Mouse (Mus musculus): ENCODE measurements around the gene Med1. TPM values are rescaled to one million over a fixed set of nuclear protein-coding genes. Genes with fewer than 3 reads are reported as not detected.

Gene Med1
- polyA plus RNA-seq, 1 experiment from 2014 or later, result 62.9 TPM

DNA sequence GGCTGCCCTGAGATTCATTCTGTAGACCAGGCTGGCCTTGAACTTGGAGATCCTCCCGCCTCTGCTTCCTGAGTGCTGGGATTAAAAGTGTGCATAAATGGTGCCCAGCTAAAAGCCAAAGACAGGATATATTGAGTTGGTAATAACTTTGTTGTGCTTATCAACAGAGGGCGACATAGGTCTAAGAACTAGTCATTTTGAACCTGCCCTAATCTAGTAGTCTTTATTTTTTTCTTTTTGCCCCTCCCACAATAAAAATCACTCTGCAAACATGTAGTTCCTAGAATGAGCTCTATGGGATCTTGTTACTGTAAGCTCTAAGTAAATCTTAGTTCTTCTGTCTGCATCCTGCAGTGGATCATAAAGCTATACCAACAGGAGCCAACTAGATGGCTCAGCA lies 50.5 kb downstream of the Med1 start:
- WGBS, result 88% methylated on average over 2 of the region's 2 CpGs
- no peak for ATAC-seq (ENCODE audit: low FRiP score, low read depth)
- Histone ChIP-seq H3K4me2 (replicated peaks) (no peak overlapping the region), H3K9me3 (no peaks in the 10 kb centered on the region), H3K27ac (no peak overlapping the region), H3K36me3 (peaks cover 3% of the 10 kb centered on the region; the same call in 1 of the 2 replicates), H3K4me3 (no peak overlapping the region), H3K27me3 (replicated peaks) (no peaks in the 10 kb centered on the region), H3K9ac (no peak overlapping the region), H3K4me1 (peaks cover 9% of the 10 kb centered on the region)

GRCm38 (mm10) chr11:98138894-98139293 lies 54.2 kb downstream of the Med1 start:
- H3K4me1 ChIP-seq, result peaks cover 5% of the 10 kb centered on the region; the same call in 1 of the 2 replicates
- H3K9me3 ChIP-seq, result no peaks in the 10 kb centered on the region
- no peak overlapping the region for H3K27ac ChIP-seq
- no peaks in the 10 kb centered on the region for H3K27me3 ChIP-seq (replicated peaks)
- H3K9ac ChIP-seq, result no peak overlapping the region
- no peak for ATAC-seq (ENCODE audit: low FRiP score, low read depth)
- no peak overlapping the region for H3K4me2 ChIP-seq (replicated peaks)
- H3K4me3 ChIP-seq, result no peak overlapping the region
- H3K36me3 ChIP-seq, result peaks cover 3% of the 10 kb centered on the region; the same call in 1 of the 2 replicates
- 85% methylated on average over 7 of the region's 7 CpGs for WGBS

DNA sequence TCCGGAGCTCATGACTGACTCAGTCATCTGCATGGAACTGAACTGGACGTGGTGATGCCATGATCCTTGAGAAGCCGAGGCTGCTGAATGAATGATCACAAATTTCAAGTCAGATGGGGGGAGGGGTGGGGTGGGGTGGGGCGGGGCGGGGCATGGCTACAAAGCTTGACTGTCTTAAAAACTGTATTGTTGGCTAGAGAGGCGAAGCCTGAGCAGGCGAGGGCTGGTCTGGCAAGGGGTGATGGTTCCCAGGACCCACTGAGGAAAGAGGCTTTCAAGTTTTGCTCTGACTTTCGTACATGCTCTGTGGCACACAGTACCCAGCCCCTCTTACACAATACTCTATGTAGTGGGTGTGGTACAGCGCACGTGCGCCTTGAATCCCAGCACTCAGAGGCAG lies 55.3 kb downstream of the Med1 start:
- ATAC-seq (ENCODE audit: low FRiP score, low read depth), result no peak
- Histone ChIP-seq H3K4me2 (replicated peaks) (no peak overlapping the region), H3K9me3 (no peaks in the 10 kb centered on the region), H3K27me3 (replicated peaks) (no peaks in the 10 kb centered on the region), H3K9ac (no peak overlapping the region), H3K27ac (no peak overlapping the region), H3K4me1 (peaks cover 5% of the 10 kb centered on the region; the same call in 1 of the 2 replicates), H3K4me3 (no peak overlapping the region), H3K36me3 (peaks cover 3% of the 10 kb centered on the region; the same call in 1 of the 2 replicates)
- 94% methylated on average over 11 of the region's 11 CpGs for WGBS

GRCm38 (mm10) chr11:98134951-98135350 lies 58.1 kb downstream of the Med1 start:
- WGBS, result 65% methylated on average over 4 of the region's 4 CpGs
- Histone ChIP-seq H3K27ac (no peak overlapping the region), H3K27me3 (replicated peaks) (no peaks in the 10 kb centered on the region), H3K4me3 (no peak overlapping the region), H3K9ac (no peak overlapping the region), H3K36me3 (no peaks in the 10 kb centered on the region), H3K4me2 (replicated peaks) (no peak overlapping the region), H3K9me3 (no peaks in the 10 kb centered on the region), H3K4me1 (peaks cover 5% of the 10 kb centered on the region; the same call in 1 of the 2 replicates)
- no peak for ATAC-seq (ENCODE audit: low FRiP score, low read depth)

- no peaks in the 10 kb centered on the region for H3K4me1 ChIP-seq
- no peak overlapping the region for H3K27ac ChIP-seq
- no peak overlapping the region for H3K4me3 ChIP-seq
- 91% methylated on average over 5 of the region's 5 CpGs for WGBS
- no peaks in the 10 kb centered on the region for H3K9me3 ChIP-seq
- H3K4me2 ChIP-seq (replicated peaks), result no peak overlapping the region
- H3K27me3 ChIP-seq (replicated peaks), result no peaks in the 10 kb centered on the region
- no peak for ATAC-seq (ENCODE audit: low FRiP score, low read depth)
- H3K9ac ChIP-seq, result no peak overlapping the region
- H3K36me3 ChIP-seq, result peaks cover 26% of the 10 kb centered on the region
These were observed 69.7 kb downstream of the Med1 start for GRCm38 (mm10) chr11:98123424-98123823.

- Histone ChIP-seq H3K4me1 (no peaks in the 10 kb centered on the region), H3K9ac (no peak overlapping the region), H3K27me3 (replicated peaks) (no peaks in the 10 kb centered on the region), H3K27ac (no peak overlapping the region), H3K4me3 (no peak overlapping the region), H3K36me3 (peaks cover 47% of the 10 kb centered on the region), H3K9me3 (no peaks in the 10 kb centered on the region), H3K4me2 (replicated peaks) (no peak overlapping the region)
- WGBS, result 90% methylated on average over 1 of the region's 1 CpGs
- no peak for ATAC-seq (ENCODE audit: low FRiP score, low read depth)
These were observed 78.7 kb downstream of the Med1 start for GRCm38 (mm10) chr11:98114363-98114762.

GRCm38 (mm10) chr11:98113504-98113903 lies 79.6 kb downstream of the Med1 start:
- Histone ChIP-seq H3K4me3 (no peak overlapping the region), H3K27ac (no peak overlapping the region), H3K4me2 (replicated peaks) (no peak overlapping the region), H3K4me1 (no peaks in the 10 kb centered on the region), H3K36me3 (peaks cover 50% of the 10 kb centered on the region), H3K9ac (no peak overlapping the region), H3K27me3 (replicated peaks) (no peaks in the 10 kb centered on the region), H3K9me3 (no peaks in the 10 kb centered on the region)
- 81% methylated on average over 4 of the region's 4 CpGs for WGBS
- no peak for ATAC-seq (ENCODE audit: low FRiP score, low read depth)

DNA sequence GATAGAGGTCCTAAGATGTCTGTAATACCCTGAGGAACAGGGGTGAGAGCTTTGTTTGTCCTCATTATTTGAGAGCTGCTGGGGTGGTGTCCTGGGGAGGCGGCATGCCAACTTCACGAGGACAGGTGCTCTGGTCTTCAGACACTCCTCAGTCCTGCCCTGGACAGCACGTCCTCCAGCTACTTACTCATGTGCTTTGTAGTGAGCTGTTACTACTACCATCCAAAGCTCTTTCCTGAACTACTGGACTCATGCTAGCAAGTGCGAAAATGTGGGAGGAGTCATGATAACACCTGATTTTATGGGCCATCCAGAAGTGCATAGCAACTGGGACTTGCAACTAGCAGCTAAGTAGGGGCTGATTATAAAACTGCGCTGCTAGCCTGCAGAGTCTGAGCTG lies 83.4 kb downstream of the Med1 start:
- Histone ChIP-seq H3K9me3 (no peaks in the 10 kb centered on the region), H3K9ac (no peak overlapping the region), H3K4me2 (replicated peaks) (no peak overlapping the region), H3K36me3 (peaks cover 70% of the 10 kb centered on the region), H3K27me3 (replicated peaks) (no peaks in the 10 kb centered on the region), H3K4me1 (no peaks in the 10 kb centered on the region), H3K27ac (no peak overlapping the region), H3K4me3 (no peak overlapping the region)
- no peak for ATAC-seq (ENCODE audit: low FRiP score, low read depth)
- WGBS, result 87% methylated on average over 5 of the region's 5 CpGs

Small RNAs within 50 kb of the gene (microRNA-seq; reads per million reads assigned to microRNA genes)
- not detected for gene Gm27399

Other genes starting within 250 kb of the Med1 start
- gene Plxdc1, start 206.8 kb downstream of the Med1 start, polyA plus RNA-seq (2016; fragmentation: Nextera tagmentation; extraction: Ambion mirVana), result 0.24 and 0.68 TPM in 2 replicates
- 6.8 and 8.6 TPM in 2 replicates for gene Arl5c, start 197.1 kb downstream of the Med1 start, polyA plus RNA-seq (2016; fragmentation: Nextera tagmentation; extraction: Ambion mirVana)
- gene Cacnb1, start 170.3 kb downstream of the Med1 start, polyA plus RNA-seq (2016; fragmentation: Nextera tagmentation; extraction: Ambion mirVana), result 38.2 and 40.9 TPM in 2 replicates
- 709 and 737 TPM in 2 replicates for gene Rpl19, start 166.6 kb downstream of the Med1 start, polyA plus RNA-seq (2016; fragmentation: Nextera tagmentation; extraction: Ambion mirVana)
- gene Stac2, start 139.8 kb downstream of the Med1 start, polyA plus RNA-seq (2016; fragmentation: Nextera tagmentation; extraction: Ambion mirVana), result 10.2 and 11.2 TPM in 2 replicates
- 33.1 and 40.7 TPM in 2 replicates for gene Fbxl20, start 42.9 kb downstream of the Med1 start, polyA plus RNA-seq (2016; fragmentation: Nextera tagmentation; extraction: Ambion mirVana)
- 13.5 and 13.6 TPM in 2 replicates for gene Cdk12, start 9.8 kb upstream of the Med1 start, polyA plus RNA-seq (2016; fragmentation: Nextera tagmentation; extraction: Ambion mirVana)
- 10.0 and 11.2 TPM in 2 replicates for gene Neurod2, start 136.4 kb upstream of the Med1 start, polyA plus RNA-seq (2016; fragmentation: Nextera tagmentation; extraction: Ambion mirVana)
- gene Ppp1r1b, start 155.1 kb upstream of the Med1 start, polyA plus RNA-seq (2016; fragmentation: Nextera tagmentation; extraction: Ambion mirVana), result 0.13 and 0.40 TPM in 2 replicates
- 45.7 and 47.4 TPM in 2 replicates for gene Stard3, start 165.1 kb upstream of the Med1 start, polyA plus RNA-seq (2016; fragmentation: Nextera tagmentation; extraction: Ambion mirVana)
- gene Tcap, start 190.5 kb upstream of the Med1 start, polyA plus RNA-seq (2016; fragmentation: Nextera tagmentation; extraction: Ambion mirVana), result 2.7 and 2.9 TPM in 2 replicates
- 0.49 and 1.2 TPM in 2 replicates for gene Pnmt, start 193.2 kb upstream of the Med1 start, polyA plus RNA-seq (2016; fragmentation: Nextera tagmentation; extraction: Ambion mirVana)
- 9.0 and 9.5 TPM in 2 replicates for gene Pgap3, start 207.2 kb upstream of the Med1 start, polyA plus RNA-seq (2016; fragmentation: Nextera tagmentation; extraction: Ambion mirVana)
- 16.4 and 17.5 TPM in 2 replicates for gene Erbb2, start 219.2 kb upstream of the Med1 start, polyA plus RNA-seq (2016; fragmentation: Nextera tagmentation; extraction: Ambion mirVana)
- 192 and 196 TPM in 2 replicates for gene Mien1, start 245.7 kb upstream of the Med1 start, polyA plus RNA-seq (2016; fragmentation: Nextera tagmentation; extraction: Ambion mirVana)

Measured in neural tube, embryonic 12.5 days (tissue).